ENCODE assay signal across 16 mouse cellular contexts in the genomic region with DNA sequence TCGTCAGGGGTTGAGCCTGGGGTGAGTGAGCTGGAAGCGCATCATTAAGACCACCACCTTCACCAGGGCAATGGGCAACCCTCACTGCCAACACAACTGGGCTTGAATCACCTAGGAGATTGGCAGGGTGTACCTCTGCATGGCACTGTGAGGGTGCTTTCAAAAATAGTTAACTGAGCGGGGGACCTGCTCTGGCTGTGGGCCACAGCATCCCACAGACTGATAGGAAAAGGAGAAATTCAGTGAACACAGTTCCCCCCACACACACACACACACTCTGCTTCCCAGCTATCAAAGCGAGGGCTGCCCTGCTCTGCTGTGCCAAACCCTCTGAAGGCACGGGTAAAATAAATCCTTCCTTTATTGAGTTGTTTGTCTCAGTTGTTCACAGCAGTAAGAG.
DNase-seq lines count a peak whose midpoint lies in the region; ATAC-seq lines count a peak whose summit lies in the region.
"Had no signal": no experiment of that assay in that cellular context is flagged by ENCODE, and none has a peak within 500 bp of the region (broad histone marks: within the 10 kb centered on the region; RNA-seq: fewer than 3 reads in every experiment).

No protein-coding gene starts in this region.

- peak; percentile 24 to 35 for DNase-seq in left cerebral cortex, adult 18-20 months (ENCODE audit: low spot score in 2 of 2)
- no peak for DNase-seq in left cerebral cortex, postnatal 10 days (ENCODE audit: extremely low spot score in 1 of 2, low spot score in 2 of 2)
- peak; percentile 70 for DNase-seq in brain, adult 2 months (ENCODE audit: low read depth, low spot score)
- peak; percentile 45 to 51 for DNase-seq in layer of hippocampus, postnatal 36 days
- no peak for DNase-seq in B cell, adult 2 months
- DNase-seq: adrenal gland, adult 8-10 months; cerebellum, postnatal 25 days; heart, postnatal 36 days; kidney, adult 8-10 months; lung, postnatal 36 days had no signal

- no peak overlapping the region for H3K4me3 ChIP-seq in forebrain, embryonic 15.5 days
- H3K4me3 ChIP-seq in forebrain, embryonic 12.5 days (replicated peaks) = no peak overlapping the region
- H3K4me3 ChIP-seq: embryonic facial prominence, embryonic 13.5 days; midbrain, embryonic 15.5 days had no signal

- H3K4me2 ChIP-seq in forebrain, embryonic 15.5 days (replicated peaks) = no peak overlapping the region
- no peak overlapping the region for H3K4me2 ChIP-seq in forebrain, embryonic 12.5 days
- H3K4me2 ChIP-seq: embryonic facial prominence, embryonic 13.5 days; midbrain, embryonic 15.5 days had no signal

- ATAC-seq in forebrain, embryonic 15.5 days (replicated peaks) = peak; percentile 53
- no peak for ATAC-seq in forebrain, embryonic 12.5 days (ENCODE audit: low FRiP score)
- ATAC-seq in megakaryocyte progenitor cell, adult 5-6 weeks (replicated peaks; ENCODE audit: poor library complexity) = no peak
- ATAC-seq: midbrain, embryonic 15.5 days had no signal

- peaks cover 18% of the 10 kb centered on the region for H3K4me1 ChIP-seq in forebrain, embryonic 15.5 days
- H3K4me1 ChIP-seq in forebrain, embryonic 12.5 days = peaks cover 16% of the 10 kb centered on the region

- H3K36me3 ChIP-seq in forebrain, embryonic 15.5 days = no peaks in the 10 kb centered on the region
- H3K36me3 ChIP-seq in forebrain, embryonic 12.5 days (replicated peaks) = no peaks in the 10 kb centered on the region
- H3K36me3 ChIP-seq: embryonic facial prominence, embryonic 13.5 days; midbrain, embryonic 15.5 days had no signal

- 26% methylated on average over 5 of the region's 5 CpGs for WGBS in forebrain, embryonic 15.5 days
- 54% methylated on average over 5 of the region's 5 CpGs for WGBS in forebrain, embryonic 12.5 days

- intact Hi-C loops in left cerebral cortex, postnatal 10 days (cut with DNase I) = no loop called here

- no peak overlapping the region for H3K9ac ChIP-seq in forebrain, embryonic 15.5 days (replicated peaks)
- H3K9ac ChIP-seq in forebrain, embryonic 12.5 days = no peak overlapping the region
- H3K9ac ChIP-seq: embryonic facial prominence, embryonic 13.5 days; liver, embryonic 14.5 days; midbrain, embryonic 15.5 days had no signal

- H3K27me3 ChIP-seq in forebrain, embryonic 15.5 days = no peaks in the 10 kb centered on the region
- no peaks in the 10 kb centered on the region; the same call in 1 of the 2 replicates for H3K27me3 ChIP-seq in forebrain, embryonic 12.5 days
- H3K27me3 ChIP-seq: embryonic facial prominence, embryonic 13.5 days; midbrain, embryonic 15.5 days had no signal

- H3K9me3 ChIP-seq in forebrain, embryonic 15.5 days = no peaks in the 10 kb centered on the region
- no peaks in the 10 kb centered on the region for H3K9me3 ChIP-seq in forebrain, embryonic 12.5 days
- H3K9me3 ChIP-seq: embryonic facial prominence, embryonic 13.5 days; midbrain, embryonic 15.5 days had no signal

- peak overlapping the region; percentile 66 for H3K27ac ChIP-seq in forebrain, embryonic 15.5 days (replicated peaks)
- H3K27ac ChIP-seq in forebrain, embryonic 12.5 days = no peak overlapping the region
- H3K27ac ChIP-seq: liver, embryonic 14.5 days; midbrain, embryonic 15.5 days had no signal

Comparison
In these comparisons a context has a peak if more than half of its experiments do, and no peak if none do; other contexts are left out.
1. DNase-seq: peak in left cerebral cortex, adult 18-20 months (2 of 2), brain, adult 2 months (single experiment) and layer of hippocampus, postnatal 36 days (2 of 2); none in left cerebral cortex, postnatal 10 days (0 of 2) and B cell, adult 2 months (0 of 2).